Mouse (Mus musculus) heart, postnatal 0 days (tissue): ENCODE data around the gene Elavl4.

ENCODE experiments used
- CTCF ChIP-seq: IDR thresholded peaks from 2 replicates; pipeline ENCODE4 v1.5.1; 2016; ENCODE audit warnings: antibody characterized with exemption, control low read depth, low read depth
- EP300 ChIP-seq: IDR thresholded peaks from 2 replicates; pipeline ENCODE4 v1.6.1; 2016; ENCODE audit warnings: antibody characterized with exemption, low read depth

DNA sequence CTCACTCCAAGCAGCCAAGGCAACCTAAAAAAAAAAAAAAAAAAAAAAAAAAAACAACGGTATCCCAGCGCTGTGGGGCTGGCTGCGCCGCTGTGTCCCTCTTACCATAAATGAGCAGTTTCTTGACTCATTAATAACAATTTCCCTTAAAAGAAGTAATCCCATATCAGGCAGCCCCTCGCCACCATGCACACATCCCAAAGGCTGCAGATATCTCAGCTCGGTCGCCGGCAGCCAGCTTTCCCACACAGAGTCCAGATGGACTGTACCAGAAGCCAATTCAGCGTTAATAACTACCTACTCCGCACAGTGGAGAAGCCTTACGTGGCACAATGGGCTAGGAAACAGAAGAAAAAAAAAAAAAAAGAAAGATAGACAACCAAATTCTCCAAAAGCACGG lies 61.7 kb downstream of the Elavl4 start:
- TF ChIP-seq EP300 = no peak
- TF ChIP-seq CTCF = no peak
